ENCODE assay signal across 13 mouse cellular contexts in genomic region chr5:118659713-118660112, GRCm38 (mm10).
DNase-seq lines count a peak whose midpoint lies in the region; ATAC-seq and TF ChIP-seq lines count a peak whose summit lies in the region.
"Had no signal": no experiment of that assay in that cellular context is flagged by ENCODE, and none has a peak within 500 bp of the region (broad histone marks: within the 10 kb centered on the region; RNA-seq: fewer than 3 reads in every experiment).

No protein-coding gene starts in this region.

- TF ChIP-seq POLR2A in thymus, adult 2 months (IDR thresholded peaks at IDR 0.05; ENCODE audit: control insufficient read depth, extremely low read depth, insufficient read depth, low read length, poor library complexity) = no peak

- H3K4me2 ChIP-seq in stomach, postnatal 0 days (replicated peaks; ENCODE audit: low read depth) = no peak overlapping the region
- H3K4me2 ChIP-seq: midbrain, embryonic 15.5 days; neural tube, embryonic 15.5 days had no signal

- H3K9me3 ChIP-seq in heart, embryonic 10.5 days = no peaks in the 10 kb centered on the region
- H3K9me3 ChIP-seq in stomach, postnatal 0 days (ENCODE audit: control insufficient read depth, low read length) = no peaks in the 10 kb centered on the region
- H3K9me3 ChIP-seq: midbrain, embryonic 15.5 days; neural tube, embryonic 15.5 days had no signal

- no peak for TF ChIP-seq CTCF in stomach, postnatal 0 days (IDR thresholded peaks at IDR 0.05; ENCODE audit: low read depth)
- TF ChIP-seq CTCF in thymus, adult 2 months (IDR thresholded peaks at IDR 0.05; ENCODE audit: borderline replicate concordance, control insufficient read depth, extremely low read depth, insufficient read depth, low read length, poor library complexity) = no peak

- 44% methylated on average over 2 of the region's 2 CpGs for WGBS in heart, embryonic 10.5 days
- WGBS in stomach, postnatal 0 days = 64% methylated on average over 2 of the region's 2 CpGs
- 88% methylated on average over 2 of the region's 2 CpGs for whole genome bisulfite sequencing in thymus, adult 2 months

- peaks cover 34% of the 10 kb centered on the region for H3K4me1 ChIP-seq in heart, embryonic 10.5 days
- no peaks in the 10 kb centered on the region; the same call in 1 of the 2 replicates for H3K4me1 ChIP-seq in stomach, postnatal 0 days (replicated peaks; ENCODE audit: control insufficient read depth, insufficient read depth)
- peaks cover 42% of the 10 kb centered on the region for H3K4me1 ChIP-seq in thymus, adult 2 months (replicated peaks; ENCODE audit: control insufficient read depth, insufficient read depth, low read length)

- ATAC-seq in stomach, postnatal 0 days (ENCODE audit: low FRiP score, low TSS enrichment) = peak; percentile 64; the same call in 1 of the 2 replicates
- ATAC-seq in monocyte, adult 5-6 weeks (replicated peaks; ENCODE audit: insufficient number of reproducible peaks, low FRiP score, low TSS enrichment, poor library complexity, severe bottlenecking) = no peak
- ATAC-seq: midbrain, embryonic 15.5 days had no signal

- no peaks in the 10 kb centered on the region for H3K27me3 ChIP-seq in heart, embryonic 10.5 days (ENCODE audit: insufficient read depth, poor library complexity, severe bottlenecking)
- H3K27me3 ChIP-seq in stomach, postnatal 0 days (ENCODE audit: control insufficient read depth, insufficient read depth, low read length) = no peaks in the 10 kb centered on the region
- no peaks in the 10 kb centered on the region for H3K27me3 ChIP-seq in thymus, adult 2 months (ENCODE audit: control insufficient read depth, insufficient read depth, low read length)
- H3K27me3 ChIP-seq: midbrain, embryonic 15.5 days; neural tube, embryonic 15.5 days had no signal

- peak; percentile 55 to 68 for DNase-seq in heart, adult 18-20 months
- no peak for DNase-seq in heart, embryonic 10.5 days (ENCODE audit: low spot score)
- peak; percentile 14 to 52 for DNase-seq in urinary bladder, postnatal 36 days (ENCODE audit: low spot score in 2 of 2)
- no peak for DNase-seq in urinary bladder, adult 2 months (ENCODE audit: low spot score)
- DNase-seq in heart, adult 9 months (ENCODE audit: low spot score in 2 of 2) = peak; percentile 37 to 43
- no peak for DNase-seq in stomach, postnatal 0 days (ENCODE audit: low spot score)
- no peak for DNase-seq in thymus, adult 2 months
- DNase-seq: cerebellum, adult 11 months; thymus, adult 18-20 months had no signal

- no peaks in the 10 kb centered on the region for H3K36me3 ChIP-seq in heart, embryonic 10.5 days
- H3K36me3 ChIP-seq in stomach, postnatal 0 days (ENCODE audit: control insufficient read depth, insufficient read depth, low read length) = no peaks in the 10 kb centered on the region
- H3K36me3 ChIP-seq in thymus, adult 2 months (ENCODE audit: control insufficient read depth, insufficient read depth, low read length) = no peaks in the 10 kb centered on the region
- H3K36me3 ChIP-seq: midbrain, embryonic 15.5 days; neural tube, embryonic 15.5 days had no signal

- no peak overlapping the region for H3K4me3 ChIP-seq in heart, embryonic 10.5 days
- no peak overlapping the region for H3K4me3 ChIP-seq in stomach, postnatal 0 days (ENCODE audit: low read depth, low read length)
- H3K4me3 ChIP-seq in thymus, adult 2 months (ENCODE audit: control insufficient read depth, insufficient read depth, low read length) = no peak overlapping the region
- H3K4me3 ChIP-seq: midbrain, embryonic 15.5 days; neural tube, embryonic 15.5 days had no signal

- no peak for TF ChIP-seq EP300 in stomach, postnatal 0 days (optimal IDR thresholded peaks at IDR 0.05)

- H3K9ac ChIP-seq in stomach, postnatal 0 days (ENCODE audit: low read length) = no peak overlapping the region
- H3K9ac ChIP-seq: liver, embryonic 14.5 days; midbrain, embryonic 15.5 days; neural tube, embryonic 15.5 days had no signal

- H3K27ac ChIP-seq in heart, embryonic 10.5 days = no peak overlapping the region
- no peak overlapping the region for H3K27ac ChIP-seq in stomach, postnatal 0 days (replicated peaks)
- no peak overlapping the region for H3K27ac ChIP-seq in thymus, adult 2 months (ENCODE audit: control insufficient read depth, insufficient read depth, low read length)
- H3K27ac ChIP-seq: liver, embryonic 14.5 days; midbrain, embryonic 15.5 days; neural tube, embryonic 15.5 days had no signal

Comparison
In these comparisons a context has a peak if more than half of its experiments do, and no peak if none do; other contexts are left out.
1. DNase-seq: peak in heart, adult 18-20 months (2 of 2), urinary bladder, postnatal 36 days (2 of 2) and heart, adult 9 months (2 of 2); none in heart, embryonic 10.5 days (single experiment), urinary bladder, adult 2 months (single experiment), stomach, postnatal 0 days (single experiment) and thymus, adult 2 months (single experiment).